Mouse (Mus musculus) left cerebral cortex, adult 8-10 months (tissue): ENCODE data around the gene Nfkbie. TPM values are rescaled to one million over a fixed set of nuclear protein-coding genes. Genes with fewer than 3 reads are reported as not detected.

Experiments used
- DNase-seq, 2 experiments: peaks; one replicate each; pipeline ENCODE4 v3.0.0; 2022; ENCODE audit warnings: low spot score in 2 of 2
- total RNA-seq, 4 experiments: library from RNA; stranded (reverse); gene quantifications; 2 replicates each; pipeline ENCODE4 v1.2.4; 2022

Gene Nfkbie
- total RNA-seq, result 1 to 10 TPM; 2.1 to 3.2 (median 2.5) TPM

GRCm38 (mm10) chr17:45555452-45556106, at the start of gene Nfkbie:
Nfkbie (plus strand) TSS chr17:45555703.
- DNase-seq, result peak in 1 of 2 experiments; percentile 87

GRCm38 (mm10) chr17:45505941-45506465, 49.5 kb upstream of the Nfkbie start:
- no peak for DNase-seq

GRCm38 (mm10) chr17:45506700-45507189, 48.8 kb upstream of the Nfkbie start, which contains the start of gene Aars2:
Aars2 (plus strand) TSS chr17:45506841.
- peak; percentile 88 to 92 for DNase-seq

- DNase-seq, result no peak
Measured at GRCm38 (mm10) chr17:45510871-45511270, 44.6 kb upstream of the Nfkbie start.

- DNase-seq, result no peak
Measured at GRCm38 (mm10) chr17:45511757-45512156, 43.7 kb upstream of the Nfkbie start.

- DNase-seq, result no peak
Measured at GRCm38 (mm10) chr17:45515204-45515726, 40.2 kb upstream of the Nfkbie start.

- no peak for DNase-seq
Measured at GRCm38 (mm10) chr17:45515806-45516205, 39.7 kb upstream of the Nfkbie start.

- DNase-seq, result peak in 1 of 2 experiments; percentile 76
Measured at GRCm38 (mm10) chr17:45516488-45516887, 39.0 kb upstream of the Nfkbie start.

GRCm38 (mm10) chr17:45517135-45517534, 38.4 kb upstream of the Nfkbie start:
- DNase-seq, result no peak

GRCm38 (mm10) chr17:45517549-45518215, 37.8 kb upstream of the Nfkbie start:
- no peak for DNase-seq

- DNase-seq, result no peak
Measured at GRCm38 (mm10) chr17:45518766-45519475, 36.6 kb upstream of the Nfkbie start.

- no peak for DNase-seq
Measured at GRCm38 (mm10) chr17:45520136-45520535, 35.4 kb upstream of the Nfkbie start.

GRCm38 (mm10) chr17:45523263-45523662, 32.2 kb upstream of the Nfkbie start, which contains the start of gene Tcte1:
Tcte1 (plus strand) TSS chr17:45523434.
- no peak for DNase-seq

- DNase-seq, result no peak
Measured at GRCm38 (mm10) chr17:45524961-45525360, 30.5 kb upstream of the Nfkbie start.

- DNase-seq, result no peak
Measured at GRCm38 (mm10) chr17:45526571-45526970, 28.9 kb upstream of the Nfkbie start.

- DNase-seq, result peak in 1 of 2 experiments; percentile 85
Measured at GRCm38 (mm10) chr17:45530346-45530782, 25.1 kb upstream of the Nfkbie start.

- no peak for DNase-seq
Measured at GRCm38 (mm10) chr17:45532896-45533295, 22.6 kb upstream of the Nfkbie start.

GRCm38 (mm10) chr17:45536264-45536663, 19.2 kb upstream of the Nfkbie start:
- no peak for DNase-seq

- no peak for DNase-seq
Measured at GRCm38 (mm10) chr17:45538394-45538793, 17.1 kb upstream of the Nfkbie start.

GRCm38 (mm10) chr17:45539664-45540063, 15.8 kb upstream of the Nfkbie start:
- peak in 1 of 2 experiments; percentile 76 for DNase-seq

GRCm38 (mm10) chr17:45542129-45542528, 13.4 kb upstream of the Nfkbie start:
- no peak for DNase-seq
